Comparison of ENCODE assay signal across 30 mouse cellular contexts in the genomic region with DNA sequence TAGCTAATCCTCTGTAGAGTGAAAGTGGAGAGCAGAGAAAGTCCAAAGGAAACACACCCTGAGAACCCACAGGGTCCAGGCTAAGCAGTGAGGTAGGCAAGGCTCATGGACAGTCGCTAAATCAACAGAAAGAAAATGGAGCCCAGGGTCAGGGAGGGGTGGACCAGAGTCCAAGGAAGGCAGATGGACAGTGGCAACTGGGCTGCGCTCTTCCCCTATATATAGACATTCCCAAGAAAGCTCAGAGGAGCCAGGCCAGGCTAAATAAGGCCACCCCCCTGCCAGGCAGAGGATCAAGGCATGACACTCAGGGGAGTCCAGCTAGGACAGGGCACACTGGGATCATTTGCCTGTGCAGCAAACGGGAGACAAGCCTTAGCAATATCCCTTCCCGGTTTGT. TPM values are rescaled to one million over a fixed set of nuclear protein-coding genes. Genes with fewer than 3 reads are reported as not detected.
"Had no signal": no experiment of that assay in that cellular context is flagged by ENCODE, and none has a peak within 500 bp of the region (broad histone marks: within the 10 kb centered on the region; RNA-seq: fewer than 3 reads in every experiment).

No protein-coding gene starts in this region.

- H3K36me3 ChIP-seq: limb, embryonic 10.5 days; limb, embryonic 13.5 days; liver, embryonic 12.5 days; liver, embryonic 15.5 days; lung, embryonic 15.5 days; neural tube, embryonic 13.5 days had no signal

- H3K27me3 ChIP-seq: lung, embryonic 15.5 days; neural tube, embryonic 13.5 days had no signal

- H3K27ac ChIP-seq: layer of hippocampus, adult 2 months; limb, embryonic 10.5 days; limb, embryonic 13.5 days; liver, embryonic 12.5 days; liver, embryonic 15.5 days; lung, embryonic 15.5 days; neural tube, embryonic 13.5 days; stomach, postnatal 0 days had no signal

- H3K9me3 ChIP-seq: limb, embryonic 10.5 days; limb, embryonic 13.5 days; liver, embryonic 12.5 days; liver, embryonic 15.5 days; lung, embryonic 15.5 days; neural tube, embryonic 13.5 days had no signal

- H3K4me3 ChIP-seq: layer of hippocampus, adult 2 months; limb, embryonic 10.5 days; limb, embryonic 13.5 days; liver, embryonic 12.5 days; liver, embryonic 15.5 days; lung, embryonic 15.5 days; neural tube, embryonic 13.5 days had no signal

- DNase-seq: kidney, adult 9 months; kidney, postnatal 14 days; layer of hippocampus, adult 9-11 months; liver; lung, adult 18-20 months; lung, postnatal 10 days; lung, postnatal 4 days; midbrain, embryonic 14.5 days; retina, postnatal 1 day; right cerebral cortex, postnatal 25 days; thymus, adult 2 months; thymus, postnatal 25 days had no signal

RNA-seq across cellular contexts. Expression of a gene that starts 2.1 kb away (rescaled TPM):
- total RNA-seq: layer of hippocampus, adult 2 months; layer of hippocampus, postnatal 25 days; left cerebral cortex, postnatal 25 days; megakaryocyte progenitor cell, adult 5-6 weeks; megakaryocyte-erythroid progenitor cell, adult 5-6 weeks; midbrain, postnatal 0 days; neutrophil, adult 5-6 weeks had no signal
- polyA plus RNA-seq: midbrain, embryonic 11.5 days; midbrain, embryonic 14.5 days; small intestine, adult 2 months; spleen, adult 2 months had no signal

RNA-seq across cellular contexts. Expression of a gene that starts 12.2 kb away (rescaled TPM):
- total RNA-seq: left cerebral cortex, adult 18-20 months had no signal
